Mouse (Mus musculus): Measurements from ENCODE around the gene Gmds. TPM values are rescaled to one million over a fixed set of nuclear protein-coding genes. Genes with fewer than 3 reads are reported as not detected.
A peak's percentile ranks its signal among the peaks of the same experiment; 100 is the strongest.

Gene Gmds
- polyA plus RNA-seq, 1 experiment = 230 TPM

- H3K27me3 ChIP-seq (ENCODE audit: control insufficient read depth, insufficient read depth, low read length) = peaks cover 91% of the 10 kb centered on the region
- no peak for TF ChIP-seq POLR2A (IDR thresholded peaks at IDR 0.05; ENCODE audit: low read depth, low read length)
- no peak for TF ChIP-seq CTCF (IDR thresholded peaks at IDR 0.05; ENCODE audit: extremely low read depth, insufficient read length, insufficient replicate concordance, low read depth, low read length)
- H3K4me1 ChIP-seq (ENCODE audit: control insufficient read depth, insufficient read depth, insufficient read length, low read length) = peaks cover 20% of the 10 kb centered on the region
- H3K27ac ChIP-seq (ENCODE audit: insufficient read depth, low read depth, low read length) = no peak overlapping the region
- H3K4me3 ChIP-seq (ENCODE audit: low read depth, low read length) = peak overlapping the region; percentile 61
- WGBS = 7% methylated on average over 34 of the region's 34 CpGs
- H3K36me3 ChIP-seq (ENCODE audit: control insufficient read depth, insufficient read depth, low read length) = no peaks in the 10 kb centered on the region
These were observed 532.6 kb downstream of the Gmds start for GRCm38 (mm10) chr13:31805831-31806427.

GRCm38 (mm10) chr13:31804571-31804970 lies 534.0 kb downstream of the Gmds start:
- peaks cover 17% of the 10 kb centered on the region for H3K4me1 ChIP-seq (ENCODE audit: control insufficient read depth, insufficient read depth, insufficient read length, low read length)
- no peak overlapping the region for H3K27ac ChIP-seq (ENCODE audit: insufficient read depth, low read depth, low read length)
- no peaks in the 10 kb centered on the region for H3K36me3 ChIP-seq (ENCODE audit: control insufficient read depth, insufficient read depth, low read length)
- no peak overlapping the region for H3K4me3 ChIP-seq (ENCODE audit: low read depth, low read length)
- TF ChIP-seq POLR2A (IDR thresholded peaks at IDR 0.05; ENCODE audit: low read depth, low read length) (no peak), CTCF (IDR thresholded peaks at IDR 0.05; ENCODE audit: extremely low read depth, insufficient read length, insufficient replicate concordance, low read depth, low read length) (no peak)
- peaks cover 86% of the 10 kb centered on the region for H3K27me3 ChIP-seq (ENCODE audit: control insufficient read depth, insufficient read depth, low read length)
- 14% methylated on average over 7 of the region's 7 CpGs for WGBS

GRCm38 (mm10) chr13:31803166-31804093 lies 535.1 kb downstream of the Gmds start:
- no peaks in the 10 kb centered on the region for H3K36me3 ChIP-seq (ENCODE audit: control insufficient read depth, insufficient read depth, low read length)
- H3K27me3 ChIP-seq (ENCODE audit: control insufficient read depth, insufficient read depth, low read length) = peaks cover 87% of the 10 kb centered on the region

GRCm38 (mm10) chr13:31802447-31802846 lies 536.1 kb downstream of the Gmds start:
- no peaks in the 10 kb centered on the region for H3K36me3 ChIP-seq (ENCODE audit: control insufficient read depth, insufficient read depth, low read length)
- 16% methylated on average over 5 of the region's 5 CpGs for WGBS
- peaks cover 8% of the 10 kb centered on the region for H3K4me1 ChIP-seq (ENCODE audit: control insufficient read depth, insufficient read depth, insufficient read length, low read length)
- no peak for TF ChIP-seq CTCF (IDR thresholded peaks at IDR 0.05; ENCODE audit: extremely low read depth, insufficient read length, insufficient replicate concordance, low read depth, low read length)
- no peak for TF ChIP-seq POLR2A (IDR thresholded peaks at IDR 0.05; ENCODE audit: low read depth, low read length)
- peaks cover 78% of the 10 kb centered on the region for H3K27me3 ChIP-seq (ENCODE audit: control insufficient read depth, insufficient read depth, low read length)
- no peak overlapping the region for H3K4me3 ChIP-seq (ENCODE audit: low read depth, low read length)
- no peak overlapping the region for H3K27ac ChIP-seq (ENCODE audit: insufficient read depth, low read depth, low read length)

More at GRCm38 (mm10) chr13:31803166-31804093, 535.1 kb downstream of the Gmds start:
- Histone ChIP-seq H3K4me3 (ENCODE audit: low read depth, low read length) (no peak overlapping the region), H3K4me1 (ENCODE audit: control insufficient read depth, insufficient read depth, insufficient read length, low read length) (peaks cover 16% of the 10 kb centered on the region), H3K27ac (ENCODE audit: insufficient read depth, low read depth, low read length) (no peak overlapping the region)
- WGBS = 8% methylated on average over 31 of the region's 31 CpGs
- TF ChIP-seq CTCF (IDR thresholded peaks at IDR 0.05; ENCODE audit: extremely low read depth, insufficient read length, insufficient replicate concordance, low read depth, low read length) (no peak), POLR2A (IDR thresholded peaks at IDR 0.05; ENCODE audit: low read depth, low read length) (no peak)

GRCm38 (mm10) chr13:31801703-31802305 lies 536.7 kb downstream of the Gmds start:
- Histone ChIP-seq H3K4me3 (ENCODE audit: low read depth, low read length) (peak overlapping the region; percentile 46), H3K27ac (ENCODE audit: insufficient read depth, low read depth, low read length) (no peak overlapping the region), H3K36me3 (ENCODE audit: control insufficient read depth, insufficient read depth, low read length) (no peaks in the 10 kb centered on the region), H3K4me1 (ENCODE audit: control insufficient read depth, insufficient read depth, insufficient read length, low read length) (peaks cover 3% of the 10 kb centered on the region), H3K27me3 (ENCODE audit: control insufficient read depth, insufficient read depth, low read length) (peaks cover 71% of the 10 kb centered on the region)
- 5% methylated on average over 25 of the region's 25 CpGs for WGBS
- TF ChIP-seq POLR2A (IDR thresholded peaks at IDR 0.05; ENCODE audit: low read depth, low read length) = no peak

- Histone ChIP-seq H3K27me3 (ENCODE audit: control insufficient read depth, insufficient read depth, low read length) (peaks cover 62% of the 10 kb centered on the region), H3K4me3 (ENCODE audit: low read depth, low read length) (peak overlapping the region; percentile 46)
- 2% methylated on average over 43 of the region's 43 CpGs for WGBS
These were observed 537.7 kb downstream of the Gmds start for GRCm38 (mm10) chr13:31800581-31801576.

More at GRCm38 (mm10) chr13:31800581-31801576, 537.7 kb downstream of the Gmds start:
- Histone ChIP-seq H3K27ac (ENCODE audit: insufficient read depth, low read depth, low read length) (no peak overlapping the region), H3K36me3 (ENCODE audit: control insufficient read depth, insufficient read depth, low read length) (no peaks in the 10 kb centered on the region), H3K4me1 (ENCODE audit: control insufficient read depth, insufficient read depth, insufficient read length, low read length) (peaks cover 3% of the 10 kb centered on the region)
- TF ChIP-seq POLR2A (IDR thresholded peaks at IDR 0.05; ENCODE audit: low read depth, low read length) (no peak), CTCF (IDR thresholded peaks at IDR 0.05; ENCODE audit: extremely low read depth, insufficient read length, insufficient replicate concordance, low read depth, low read length) (peak; percentile 85)
